Mouse (Mus musculus) right cerebral cortex, adult 2 months (tissue): ENCODE data around the gene Cct7.

Source experiments
- DNase-seq, 2 experiments: peaks; one replicate each; pipeline ENCODE4 v3.0.0; 2021 to 2022; ENCODE audit warnings: low spot score in 2 of 2

The Cct7 gene

GRCm38 (mm10) chr6:85502103-85502910 lies 51.0 kb downstream of the Cct7 start:
- peak; percentile 52 to 61 for DNase-seq

- DNase-seq: peak; percentile 75 to 78
Observed at GRCm38 (mm10) chr6:85502911-85503250, 51.6 kb downstream of the Cct7 start, which contains the start of gene Fbxo41. Fbxo41 (minus strand) TSS chr6:85502994.

- DNase-seq: peak in 1 of 2 experiments; percentile 29
Observed at GRCm38 (mm10) chr6:85504908-85505307, 53.6 kb downstream of the Cct7 start.

DNA sequence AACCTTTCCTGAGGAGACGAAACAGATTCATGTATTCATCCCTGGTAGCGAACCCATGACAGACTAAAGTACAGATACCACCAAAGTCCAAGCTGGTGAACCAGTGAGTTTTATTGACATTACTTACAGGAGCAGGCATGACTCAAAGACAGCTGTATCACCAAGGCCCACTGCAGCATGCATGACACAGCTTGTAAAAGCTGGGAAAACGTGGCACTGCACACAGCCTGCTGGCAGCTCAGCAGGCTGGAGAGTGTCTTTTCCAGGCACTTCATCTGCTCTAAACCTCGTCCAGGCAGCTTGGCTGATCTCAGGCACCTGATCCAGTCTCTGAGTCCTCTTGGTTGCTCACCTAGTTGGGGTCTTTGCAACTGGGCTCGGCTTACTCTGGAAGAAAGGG lies 57.3 kb downstream of the Cct7 start:
- no peak for DNase-seq

DNA sequence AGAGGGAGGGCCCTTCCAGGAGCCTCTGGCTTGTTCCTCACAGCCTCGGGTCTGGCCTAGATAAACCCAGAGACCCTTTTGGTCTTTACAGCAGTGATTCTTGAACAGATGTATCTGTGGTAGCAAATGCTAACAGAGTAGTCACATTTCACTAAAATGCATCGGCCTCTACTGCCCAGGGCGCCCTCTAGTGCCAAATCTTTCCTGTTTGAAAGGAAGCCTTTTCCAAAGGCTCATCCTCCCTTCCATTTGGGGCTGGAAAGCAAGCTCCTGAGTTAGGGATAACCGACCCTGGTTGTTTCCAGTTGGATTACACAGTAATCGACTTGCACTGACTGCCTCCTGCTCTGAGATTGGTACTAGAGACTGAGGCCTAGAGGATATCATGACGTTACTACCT lies 59.2 kb downstream of the Cct7 start:
- DNase-seq: peak; percentile 89

- peak; percentile 34 to 46 for DNase-seq
Observed at GRCm38 (mm10) chr6:85511286-85512055, 60.2 kb downstream of the Cct7 start.

DNA sequence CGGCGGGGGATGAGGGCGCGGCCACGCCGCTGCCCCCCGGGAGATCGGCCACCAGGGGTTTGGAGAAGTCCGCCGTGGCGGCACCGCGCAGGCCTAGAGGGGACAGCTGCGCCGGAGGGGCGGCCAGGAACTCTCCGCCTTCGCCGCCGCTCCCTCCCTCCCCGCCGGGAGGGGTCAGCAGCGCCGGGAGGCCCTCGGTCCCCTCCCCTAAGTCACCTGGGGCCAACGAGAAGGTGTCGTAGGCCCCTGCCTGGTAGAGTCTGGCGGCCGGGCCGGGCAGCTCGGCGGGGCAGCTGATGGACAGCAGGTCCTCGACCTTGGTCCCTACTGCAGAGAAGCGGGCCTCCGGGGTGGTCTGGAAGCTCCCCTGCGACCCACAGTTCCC lies 60.7 kb downstream of the Cct7 start:
- no peak for DNase-seq

DNA sequence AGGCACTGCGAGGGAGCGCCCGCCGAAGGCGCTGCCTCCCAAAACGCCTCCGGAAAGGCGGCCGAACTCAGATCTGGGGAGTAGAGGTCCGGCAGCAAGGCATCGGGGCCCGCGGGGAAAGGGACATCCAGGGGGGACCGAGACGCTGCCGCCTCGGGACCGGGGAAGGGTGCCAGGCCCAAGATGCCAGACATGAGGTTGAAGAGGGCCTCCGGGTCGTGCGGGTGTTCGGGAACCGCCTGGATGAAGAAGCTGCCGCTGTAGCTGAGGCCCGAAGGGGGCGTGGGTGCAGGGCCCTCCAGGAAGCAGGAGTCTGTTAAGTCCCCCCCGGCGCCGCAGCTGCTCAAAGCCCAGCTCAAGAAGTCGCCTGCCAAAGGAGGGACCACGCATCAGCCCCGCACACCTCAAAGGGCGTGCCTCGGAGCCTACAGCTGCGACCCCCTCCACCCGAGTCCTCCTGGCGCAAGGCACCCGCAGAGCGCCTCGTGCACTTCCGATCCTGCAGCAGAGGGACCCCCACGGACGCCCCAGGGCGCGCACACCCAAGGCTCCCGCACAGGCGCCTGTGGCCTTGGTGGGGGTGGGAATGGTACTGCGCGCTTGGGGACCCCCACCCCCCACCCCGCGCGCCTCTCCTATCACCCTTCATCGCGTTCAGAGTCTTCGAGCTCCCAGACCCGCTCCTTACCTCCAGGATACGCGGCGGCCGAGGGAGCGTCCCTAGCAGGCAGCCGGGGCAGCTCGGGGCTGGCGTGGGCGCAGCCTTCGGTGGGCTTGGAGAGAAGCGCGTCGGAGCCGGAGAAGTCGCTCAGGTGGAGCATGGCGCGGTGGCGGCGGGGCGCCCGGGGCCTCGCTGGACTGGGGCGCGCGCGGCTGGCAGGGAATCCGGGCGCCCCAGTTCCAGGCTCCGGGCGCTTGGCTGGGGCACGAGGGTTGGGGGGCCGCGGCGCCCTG lies 61.5 kb downstream of the Cct7 start:
- peak; percentile 49 for DNase-seq

DNA sequence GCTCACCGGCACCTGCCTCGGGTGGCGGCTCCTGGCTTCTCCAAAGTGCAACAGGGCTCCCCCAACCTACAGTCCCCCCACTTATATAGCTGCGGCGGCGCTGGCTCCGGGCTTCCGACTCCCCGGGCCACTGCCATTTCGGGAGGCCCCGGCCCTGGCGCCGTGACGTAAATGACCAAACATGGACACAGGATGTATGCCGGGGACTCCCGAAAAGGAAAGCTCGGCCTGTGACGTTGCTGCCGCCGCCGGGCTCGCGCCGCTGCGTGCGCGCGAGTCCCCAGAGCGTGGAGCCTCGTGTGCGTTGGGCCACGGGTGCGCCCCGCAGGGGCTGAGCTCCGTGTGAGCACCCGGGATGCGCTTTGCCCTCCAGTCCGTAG lies 62.2 kb downstream of the Cct7 start, which contains the start of gene Egr4:
Gene Egr4 (minus strand): TSS at position 59 of the 380 bp plus-strand sequence.
- peak; percentile 92 to 94 for DNase-seq

- no peak for DNase-seq
Observed at GRCm38 (mm10) chr6:85515941-85516340, 64.6 kb downstream of the Cct7 start.
